Mouse (Mus musculus) midbrain, postnatal 0 days (tissue): Measurements from ENCODE around the gene Hey2. TPM values are rescaled to one million over a fixed set of nuclear protein-coding genes. Genes with fewer than 3 reads are reported as not detected.
A peak's percentile ranks its signal among the peaks of the same experiment; 100 is the strongest.

Source experiments
- ATAC-seq: fragments of 200-750 bp; cut with Nextera tagmentation; 2 replicates; pipeline ENCODE4 v1.8.0; 2017; ENCODE audit warnings: moderate number of reproducible peaks, mild to moderate bottlenecking, moderate TSS enrichment, moderate library complexity; ENCODE audit not compliant: low FRiP score
- DNase-seq: peaks from one replicate; pipeline ENCODE4 v3.0.0-alpha.2; 2015; ENCODE audit warnings: low spot score
- H3K27ac ChIP-seq: fragments of 300-500 bp; sonication (generic); 2 replicates; pipeline ENCODE4 v1.5.1; 2014; ENCODE audit warnings: low read depth, mild to moderate bottlenecking, low read length, mixed read lengths
- H3K27me3 ChIP-seq: fragments of 300-500 bp; sonication (generic); 2 replicates; pipeline ENCODE4 v1.6.1; 2014; ENCODE audit warnings: low read length, control low read depth, mixed read lengths; ENCODE audit not compliant: insufficient read depth
- H3K36me3 ChIP-seq: fragments of 300-500 bp; sonication (generic); 2 replicates; pipeline ENCODE4 v1.6.1; 2014; ENCODE audit warnings: low read length, control low read depth, mixed read lengths; ENCODE audit not compliant: insufficient read depth
- H3K4me1 ChIP-seq: fragments of 300-500 bp; sonication (generic); 2 replicates; pipeline ENCODE4 v1.6.1; 2014; ENCODE audit warnings: mild to moderate bottlenecking, control low read depth, antibody characterized with exemption, low read length, mixed read lengths; ENCODE audit not compliant: insufficient read depth
- H3K4me2 ChIP-seq: fragments of 300-500 bp; sonication (generic); 2 replicates; pipeline ENCODE4 v1.6.1; 2014; ENCODE audit warnings: low read depth, mild to moderate bottlenecking, low read length, mixed read lengths; ENCODE audit not compliant: poor library complexity, severe bottlenecking
- H3K4me3 ChIP-seq: fragments of 300-500 bp; sonication (generic); 2 replicates; pipeline ENCODE4 v1.5.1; 2014; ENCODE audit warnings: low read depth, mild to moderate bottlenecking, low read length, moderate library complexity
- H3K9ac ChIP-seq: fragments of 300-500 bp; sonication (generic); replicated peaks from 2 replicates; pipeline ENCODE4 v1.6.1; 2014; ENCODE audit warnings: mild to moderate bottlenecking, low read length, moderate library complexity, mixed read lengths; ENCODE audit not compliant: poor library complexity, severe bottlenecking
- H3K9me3 ChIP-seq: fragments of 300-500 bp; sonication (generic); 2 replicates; pipeline ENCODE4 v1.6.1; 2016; ENCODE audit warnings: low read length, control low read depth
- CTCF ChIP-seq: IDR thresholded peaks from 2 replicates; pipeline ENCODE4 v1.5.1; 2016; ENCODE audit warnings: antibody characterized with exemption, mild to moderate bottlenecking
- WGBS: fragments of 180-500 bp; shearing (Covaris S2); extraction: QIAGEN DNeasy Blood & Tissue Kit; methylation state at CpG from one replicate; pipeline ENCODE4 v1.1.7; 2014; 5-methylcytosine and 5-hydroxymethylcytosine counted together
- polyA plus RNA-seq: library from polyadenylated mRNA; unstranded; fragments of >200 nt; fragmentation: Nextera tagmentation; extraction: Ambion mirVana; gene quantifications from 2 replicates; pipeline ENCODE4 v1.2.1, GENCODE M21; 2015
- total RNA-seq: library from RNA; depleted of rRNA; stranded (reverse); fragments of >200 nt; gene quantifications from 2 replicates; pipeline ENCODE4 v1.2.3, GENCODE M21; 2014

Gene Hey2
- total and polyA plus RNA-seq, 2 experiments from 2014 or later: 2.9 to 5.9 TPM

DNA sequence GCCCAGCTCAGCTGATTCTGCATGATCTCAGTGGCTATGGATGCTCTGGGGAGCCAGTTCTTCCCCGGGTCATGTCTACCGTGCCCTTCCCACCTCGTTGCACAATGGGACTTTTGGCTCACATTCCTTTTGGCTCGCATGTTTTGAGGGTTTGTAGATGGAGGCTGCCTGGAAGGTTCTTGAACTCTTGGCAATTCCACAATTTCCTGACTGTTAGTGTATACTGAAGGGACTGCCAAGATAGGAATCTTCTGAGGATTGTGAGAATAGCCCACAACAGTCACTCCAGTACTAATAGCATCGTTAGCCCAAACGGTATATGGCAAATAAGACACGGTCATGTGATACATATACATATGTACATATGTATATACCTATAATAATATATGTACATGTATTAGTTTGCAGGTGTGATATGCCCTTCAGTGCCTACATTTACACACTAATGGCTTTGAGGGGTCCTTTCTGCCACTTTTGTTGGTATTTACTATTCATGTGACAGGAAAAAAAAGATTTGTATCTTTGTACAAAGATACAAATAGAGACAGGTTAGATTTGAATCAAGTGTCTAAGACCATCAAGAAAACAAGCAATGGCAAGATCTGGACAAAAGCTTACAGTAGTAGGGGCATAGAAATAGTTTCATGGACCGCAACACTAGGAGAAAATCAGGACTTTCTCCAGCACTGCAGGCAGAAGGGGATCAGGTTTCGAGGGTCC lies 32.2 kb downstream of the Hey2 start:
- Histone ChIP-seq H3K4me3 (peak overlapping the region; percentile 47), H3K36me3 (no peaks in the 10 kb centered on the region), H3K9me3 (no peaks in the 10 kb centered on the region), H3K4me2 (peak overlapping the region; percentile 46), H3K9ac (peak overlapping the region; percentile 52), H3K27me3 (no peaks in the 10 kb centered on the region), H3K27ac (peak overlapping the region; percentile 72), H3K4me1 (no peaks in the 10 kb centered on the region)
- DNase-seq: peak; percentile 22
- WGBS: 26% methylated on average over 9 of the region's 9 CpGs
- TF ChIP-seq CTCF: no peak
- ATAC-seq: peak; percentile 67

DNA sequence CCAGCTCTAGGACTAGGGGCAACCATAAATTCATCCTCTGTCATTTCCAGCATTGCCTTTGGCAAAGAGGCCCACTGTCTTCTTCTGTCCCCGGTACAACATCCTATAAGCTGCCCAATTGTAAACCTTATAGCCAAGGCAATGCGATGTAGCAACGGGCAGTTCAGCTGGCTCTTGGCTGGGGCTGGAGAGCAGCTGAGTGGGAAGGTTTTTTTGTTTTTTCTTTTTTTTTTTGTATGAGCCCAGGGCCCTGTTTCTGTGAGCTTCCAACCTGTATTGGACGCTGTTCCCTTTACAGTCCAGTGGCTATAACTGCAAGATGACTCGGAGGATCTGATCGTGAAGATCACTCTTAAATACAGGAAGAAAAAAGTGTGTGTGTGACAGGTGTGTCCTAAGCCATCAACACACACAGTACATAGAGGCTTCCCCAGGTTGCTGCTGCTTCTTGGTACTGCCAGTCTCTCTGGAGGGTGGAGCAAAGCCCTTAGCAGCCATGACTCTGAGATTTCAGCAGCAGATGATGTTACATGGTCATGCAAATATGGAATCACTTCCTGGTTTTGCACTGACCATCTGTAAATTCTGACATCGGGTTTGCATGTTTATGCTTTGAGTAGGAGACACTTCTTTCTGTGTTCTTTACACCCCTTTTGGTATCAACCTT lies 38.9 kb downstream of the Hey2 start:
- DNase-seq (peak; percentile 38), ATAC-seq (peak; percentile 39)
- no peaks in the 10 kb centered on the region for H3K27me3 ChIP-seq
- 0 out of 2 replicates have a peak, but pooled peaks cover 3% of the 10 kb centered on the region for H3K4me1 ChIP-seq
- H3K9me3 ChIP-seq: no peaks in the 10 kb centered on the region
- TF ChIP-seq CTCF: no peak
- peak overlapping the region; percentile 94 for H3K4me3 ChIP-seq
- H3K27ac ChIP-seq: peak overlapping the region; percentile 97
- H3K36me3 ChIP-seq: no peaks in the 10 kb centered on the region
- peak overlapping the region; percentile 97 for H3K9ac ChIP-seq
- peak overlapping the region; percentile 65 for H3K4me2 ChIP-seq
- WGBS: 27% methylated on average over 7 of the region's 7 CpGs

DNA sequence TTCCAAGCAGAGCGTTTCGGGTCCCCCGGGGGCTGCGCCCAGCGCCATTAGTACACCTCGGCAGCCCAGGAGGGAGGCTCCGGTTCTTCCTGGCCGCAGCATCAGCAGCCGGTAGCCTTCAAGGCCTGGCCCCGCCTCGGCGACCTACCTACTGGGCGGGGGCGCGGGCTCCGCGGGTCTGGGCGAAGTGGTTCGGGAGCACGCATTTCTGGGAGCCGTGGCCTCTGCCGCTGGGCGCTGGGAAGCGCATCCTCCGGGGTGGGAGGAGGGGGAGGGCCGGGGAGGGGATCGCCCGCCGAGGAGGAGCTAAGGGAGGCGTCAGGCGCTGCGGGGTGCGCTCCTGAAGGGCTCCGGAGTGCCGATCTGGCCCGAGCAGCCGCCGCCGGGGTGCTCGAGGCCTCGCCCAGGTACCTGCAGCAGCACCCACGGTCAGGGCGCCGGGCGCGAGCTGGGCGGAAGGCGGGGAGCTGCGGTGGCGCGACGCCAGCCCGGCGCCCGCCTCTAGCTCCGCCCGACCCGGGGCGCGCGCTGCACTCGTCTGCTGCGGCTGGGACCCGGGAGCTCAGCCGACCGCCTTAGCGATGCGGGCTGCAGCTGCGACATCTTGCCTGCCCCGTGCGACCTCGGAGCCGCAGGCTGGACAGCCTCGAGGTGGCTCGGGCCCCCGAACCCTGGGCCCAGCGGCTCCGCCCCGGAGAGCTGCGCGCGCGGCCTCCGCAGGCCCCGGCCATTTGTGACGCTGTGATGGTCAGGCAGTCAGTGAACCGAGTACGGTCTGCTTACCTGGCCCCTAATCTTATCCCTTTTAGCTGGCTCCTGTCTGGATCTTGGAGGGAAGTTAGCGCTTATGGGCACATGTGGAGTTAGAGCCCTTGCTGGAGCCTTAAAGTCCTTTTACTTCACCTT lies 39.7 kb downstream of the Hey2 start, which contains the start of gene Ncoa7:
TSS of gene Ncoa7 (minus strand) at position 646 of the 906 bp plus-strand sequence.
- peak; percentile 82 for DNase-seq
- Histone ChIP-seq H3K9ac (peak within 1 kb of the TSS; percentile 97), H3K9me3 (no peaks in the 10 kb centered on the region), H3K4me3 (peak within 1 kb of the TSS; percentile 94), H3K27ac (peak within 1 kb of the TSS; percentile 97), H3K36me3 (no peaks in the 10 kb centered on the region), H3K27me3 (no peaks in the 10 kb centered on the region), H3K4me2 (peak within 1 kb of the TSS; percentile 65), H3K4me1 (0 out of 2 replicates have a peak, but pooled peaks cover 3% of the 10 kb centered on the region)
- WGBS: under 1% methylated on average over 68 of the region's 89 CpGs
- ATAC-seq: peak; percentile 91
- no peak for TF ChIP-seq CTCF

DNA sequence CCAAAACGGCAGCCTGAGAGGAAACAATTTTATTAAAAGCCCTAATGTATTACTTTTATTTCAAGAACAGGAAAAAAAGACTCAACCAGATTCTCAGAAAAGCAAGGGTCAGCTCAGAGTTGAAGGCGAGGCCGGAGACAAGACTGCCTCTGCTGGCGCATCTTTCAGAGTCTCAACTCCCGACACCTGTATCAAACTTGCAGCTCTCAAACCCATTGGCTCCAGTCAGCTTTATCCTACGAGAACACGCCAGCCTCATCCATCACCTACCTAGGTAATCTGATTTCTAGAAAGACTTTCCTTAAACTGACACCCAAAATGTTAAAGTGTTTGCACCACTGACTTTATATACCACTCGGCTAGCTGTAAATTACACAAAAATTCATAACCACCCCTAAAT lies 40.6 kb downstream of the Hey2 start:
- peak; percentile 48 for TF ChIP-seq CTCF
- ATAC-seq (peak; percentile 20; the same call in 1 of the 2 replicates), DNase-seq (peak; percentile 69)
- Histone ChIP-seq H3K27ac (peak overlapping the region; percentile 97), H3K36me3 (no peaks in the 10 kb centered on the region), H3K27me3 (no peaks in the 10 kb centered on the region), H3K9me3 (no peaks in the 10 kb centered on the region), H3K4me3 (peak overlapping the region; percentile 94), H3K4me2 (peak overlapping the region; percentile 65), H3K4me1 (0 out of 2 replicates have a peak, but pooled peaks cover 3% of the 10 kb centered on the region), H3K9ac (peak overlapping the region; percentile 97)
- WGBS: 7% methylated on average over 8 of the region's 8 CpGs

DNA sequence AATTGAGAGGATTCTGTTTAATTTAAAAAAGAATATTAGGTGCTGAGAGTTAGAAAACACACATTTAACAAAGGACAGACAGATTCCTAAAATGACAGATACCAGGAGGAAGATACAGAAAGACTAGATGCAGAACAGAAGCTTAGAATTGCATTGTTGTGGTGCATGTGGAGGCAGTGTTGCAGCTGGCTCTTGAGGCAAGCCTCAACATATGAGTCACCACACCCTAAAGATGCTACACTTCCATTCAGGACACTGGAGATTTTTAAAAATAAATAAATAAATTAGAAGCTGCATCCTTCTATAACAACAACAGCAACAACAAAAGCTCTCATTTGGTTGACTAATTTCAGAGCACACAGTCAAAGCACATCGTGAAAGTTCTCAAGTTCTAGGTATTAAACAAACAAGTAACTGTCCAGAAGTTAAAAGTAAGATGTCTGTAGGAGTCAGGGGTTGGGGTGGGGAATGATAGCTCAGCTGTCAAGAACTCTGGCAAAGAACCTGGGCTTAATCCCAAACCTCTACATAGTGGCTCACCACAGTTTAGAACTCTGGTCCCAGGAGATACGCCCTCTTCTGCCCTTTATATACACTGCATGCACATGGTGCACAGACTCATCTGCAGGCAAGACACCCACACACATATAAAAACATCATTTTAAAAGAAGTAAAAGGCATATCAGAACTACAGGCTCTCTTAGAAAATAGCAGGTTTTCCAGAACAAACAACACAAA lies 42.7 kb downstream of the Hey2 start:
- WGBS: 97% methylated on average over 2 of the region's 2 CpGs
- H3K27ac ChIP-seq: no peak overlapping the region
- H3K4me3 ChIP-seq: no peak overlapping the region
- H3K9ac ChIP-seq: no peak overlapping the region
- no peaks in the 10 kb centered on the region for H3K27me3 ChIP-seq
- TF ChIP-seq CTCF: no peak
- no peaks in the 10 kb centered on the region for H3K9me3 ChIP-seq
- 0 out of 2 replicates have a peak, but pooled peaks cover 3% of the 10 kb centered on the region for H3K4me1 ChIP-seq
- ATAC-seq: no peak
- no peak for DNase-seq
- no peaks in the 10 kb centered on the region for H3K36me3 ChIP-seq
- H3K4me2 ChIP-seq: no peak overlapping the region
